Mouse (Mus musculus): Measurements from ENCODE around the gene Mgst1. TPM values are rescaled to one million over a fixed set of nuclear protein-coding genes. Genes with fewer than 3 reads are reported as not detected.

The Mgst1 gene
- total and polyA plus RNA-seq, 2 experiments from 2014 or later = 23.9 to 66.5 TPM

DNA sequence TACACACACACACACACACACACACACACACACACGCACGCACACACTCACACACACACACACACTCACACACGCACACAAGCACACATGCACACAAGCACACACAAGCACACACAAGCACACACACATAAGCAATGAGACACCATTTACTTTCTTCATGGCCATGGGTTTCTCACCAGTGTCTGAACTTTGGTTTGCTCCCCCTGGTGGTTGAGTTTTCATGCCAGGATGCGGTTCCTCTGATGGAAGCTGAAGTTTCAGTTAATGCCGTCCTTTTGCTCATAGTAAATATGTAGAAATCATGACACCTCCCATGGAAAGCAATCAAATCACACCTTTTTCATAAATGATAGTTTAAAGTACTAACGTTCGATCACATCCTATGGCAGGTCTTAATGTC, 23.8 kb downstream of the Mgst1 start:
- Histone ChIP-seq H3K27ac (ENCODE audit: low read depth, low read length) (no peak overlapping the region), H3K27me3 (ENCODE audit: insufficient read depth, low read length) (no peaks in the 10 kb centered on the region), H3K4me3 (ENCODE audit: low read depth, low read length) (no peak overlapping the region), H3K9ac (no peak overlapping the region), H3K4me1 (ENCODE audit: insufficient read depth) (no peaks in the 10 kb centered on the region), H3K36me3 (ENCODE audit: insufficient read depth) (no peaks in the 10 kb centered on the region), H3K4me2 (ENCODE audit: low read depth) (no peak overlapping the region), H3K9me3 (ENCODE audit: low read length) (no peaks in the 10 kb centered on the region)
- 78% methylated on average over 7 of the region's 7 CpGs for WGBS
- ATAC-seq = no peak
- TF ChIP-seq CTCF (IDR thresholded peaks at IDR 0.05; ENCODE audit: low read depth) = peak; percentile 60
- peak; percentile 51 for DNase-seq

DNA sequence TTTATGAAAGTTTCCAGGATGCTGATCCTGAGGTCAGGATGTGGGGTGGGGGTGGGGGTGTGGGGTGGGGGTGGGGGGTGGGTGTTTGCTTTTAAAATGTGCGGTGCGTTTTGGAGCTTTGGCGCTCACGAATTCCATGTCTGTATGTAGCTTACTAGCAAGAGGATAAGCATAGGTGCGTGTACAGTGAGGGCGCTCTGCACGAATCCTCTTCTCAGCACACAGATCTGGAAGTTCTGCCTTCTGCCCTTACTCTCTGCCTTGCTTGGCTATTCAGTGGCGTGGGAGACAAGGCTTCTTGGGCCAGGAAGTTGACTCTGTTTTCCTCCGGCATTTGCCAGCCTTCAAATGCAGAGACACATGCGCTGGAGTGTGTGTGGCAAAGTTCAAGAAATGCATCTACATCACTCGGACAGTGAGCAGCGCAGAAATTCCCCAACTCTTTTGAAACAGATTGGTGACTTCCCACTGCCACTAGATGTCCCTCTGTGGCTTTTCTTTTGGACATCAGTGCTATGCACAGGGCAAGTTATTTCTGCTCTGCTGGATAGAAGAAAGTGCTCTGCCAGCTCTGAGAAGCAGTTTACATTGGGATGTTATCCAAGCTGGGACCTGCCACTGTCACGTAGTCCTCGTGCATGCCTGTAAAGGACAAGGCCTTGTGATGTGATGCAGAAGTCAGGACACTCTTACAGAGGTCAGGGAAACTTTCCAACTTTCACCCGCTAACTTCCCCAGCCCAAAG, 31.5 kb downstream of the Mgst1 start:
- DNase-seq (peak; percentile 65), ATAC-seq (peak; percentile 68)
- no peaks in the 10 kb centered on the region for H3K9me3 ChIP-seq (ENCODE audit: low read length)
- no peak overlapping the region for H3K4me2 ChIP-seq (ENCODE audit: low read depth)
- no peaks in the 10 kb centered on the region for H3K36me3 ChIP-seq (ENCODE audit: insufficient read depth)
- peak; percentile 70 for TF ChIP-seq CTCF (IDR thresholded peaks at IDR 0.05; ENCODE audit: low read depth)
- no peaks in the 10 kb centered on the region for H3K4me1 ChIP-seq (ENCODE audit: insufficient read depth)
- 61% methylated on average over 15 of the region's 15 CpGs for WGBS
- H3K4me3 ChIP-seq (ENCODE audit: low read depth, low read length) = no peak overlapping the region
- no peak overlapping the region for H3K27ac ChIP-seq (ENCODE audit: low read depth, low read length)
- no peaks in the 10 kb centered on the region for H3K27me3 ChIP-seq (ENCODE audit: insufficient read depth, low read length)
- no peak overlapping the region for H3K9ac ChIP-seq

Other genes with a start within 250 kb of the Mgst1 start
- gene Slc15a5, start 60.4 kb upstream of the Mgst1 start, total RNA-seq (2014; rRNA removed) = 0.10 TPM in 1 of 2 replicates, not detected in the other
- gene Slc15a5, start 60.4 kb upstream of the Mgst1 start, polyA plus RNA-seq (2015; fragmentation: Nextera tagmentation; extraction: Ambion mirVana) = 0.11 TPM in 1 of 2 replicates, not detected in the other